Mouse (Mus musculus): ENCODE data around the gene Morc2a. TPM values are rescaled to one million over a fixed set of nuclear protein-coding genes. Genes with fewer than 3 reads are reported as not detected.

Morc2a gene
- polyA plus RNA-seq, 1 experiment from 2014 or later: 35.7 TPM

DNA sequence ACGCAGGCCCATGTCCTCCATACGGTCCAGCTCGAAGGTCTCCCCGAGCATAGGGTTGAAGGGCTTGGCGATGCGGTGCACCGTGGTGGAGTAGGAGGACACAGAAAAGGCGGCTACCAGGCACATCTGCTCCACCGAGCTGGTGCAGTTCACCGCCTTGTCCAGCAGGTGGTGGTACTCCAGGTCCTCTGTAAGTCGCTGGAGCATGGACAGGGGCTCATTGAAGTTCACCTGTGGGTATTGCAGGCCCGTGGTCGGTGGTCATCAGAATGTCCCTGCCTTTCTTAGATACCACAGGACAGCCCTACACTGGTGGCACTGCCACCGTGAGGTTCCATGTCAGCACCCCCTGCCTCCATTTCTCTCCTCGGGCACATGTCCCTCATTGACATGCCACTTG lies 65.5 kb downstream of the Morc2a start:
- ATAC-seq (ENCODE audit: insufficient number of reproducible peaks, insufficient read depth, low FRiP score, low TSS enrichment, low read depth): no peak; the same call in 1 of the 2 replicates
- Histone ChIP-seq H3K4me1 (peaks cover 7% of the 10 kb centered on the region; the same call in 1 of the 2 replicates), H3K4me2 (no peak overlapping the region), H3K27me3 (no peaks in the 10 kb centered on the region), H3K9me3 (no peaks in the 10 kb centered on the region), H3K9ac (0 out of 2 replicates have a peak overlapping the region, but pooled peaks have one; percentile 32), H3K27ac (no peak overlapping the region), H3K4me3 (no peak overlapping the region), H3K36me3 (no peaks in the 10 kb centered on the region)
- 42% methylated on average over 15 of the region's 15 CpGs for WGBS

DNA sequence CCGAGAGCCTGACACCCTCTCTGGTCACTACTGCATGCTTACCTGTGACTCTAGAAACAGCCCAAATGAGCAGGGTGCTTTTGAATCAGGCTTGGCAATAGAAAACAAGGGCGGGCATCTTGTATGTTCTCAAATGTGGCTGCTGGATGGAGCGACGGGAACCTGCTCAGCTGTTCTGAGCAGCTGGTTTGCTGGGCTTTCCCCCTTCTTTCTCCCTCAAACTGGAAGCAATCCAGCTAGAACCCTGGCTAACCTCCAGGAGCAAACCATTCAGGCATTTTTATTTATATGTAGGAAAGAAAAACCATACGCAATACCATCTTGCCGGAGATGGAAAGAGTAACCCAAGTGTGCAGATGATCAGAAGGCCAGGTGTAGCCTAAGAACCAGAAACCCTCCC lies 67.7 kb downstream of the Morc2a start:
- Histone ChIP-seq H3K4me2 (no peak overlapping the region), H3K4me3 (no peak overlapping the region), H3K9me3 (no peaks in the 10 kb centered on the region), H3K27ac (no peak overlapping the region), H3K27me3 (no peaks in the 10 kb centered on the region), H3K4me1 (peaks cover 7% of the 10 kb centered on the region; the same call in 1 of the 2 replicates), H3K36me3 (no peaks in the 10 kb centered on the region), H3K9ac (no peak overlapping the region)
- WGBS: 74% methylated on average over 6 of the region's 6 CpGs
- no peak for ATAC-seq (ENCODE audit: insufficient number of reproducible peaks, insufficient read depth, low FRiP score, low TSS enrichment, low read depth)

DNA sequence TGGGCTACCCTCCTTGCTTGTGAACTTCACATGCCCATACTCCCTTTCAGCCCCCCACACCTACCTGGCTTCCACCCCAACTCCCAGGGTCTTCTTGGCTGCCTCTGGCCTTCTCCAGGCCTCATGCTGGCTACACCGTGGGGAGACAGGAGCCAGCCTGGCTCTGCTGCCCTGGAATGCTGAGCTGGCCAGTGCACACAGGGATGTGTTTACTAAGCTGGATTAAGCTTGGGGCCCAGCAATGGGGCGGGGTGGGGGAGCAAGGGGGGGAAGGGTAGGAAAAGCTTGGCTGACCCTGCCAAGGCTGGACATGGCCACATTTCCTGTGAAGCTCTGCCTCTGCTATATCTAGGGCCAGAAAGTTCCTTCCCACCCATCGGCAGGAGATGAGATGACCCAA lies 73.0 kb downstream of the Morc2a start:
- Histone ChIP-seq H3K4me3 (no peak overlapping the region), H3K36me3 (no peaks in the 10 kb centered on the region), H3K27me3 (no peaks in the 10 kb centered on the region), H3K4me2 (no peak overlapping the region), H3K9ac (no peak overlapping the region), H3K4me1 (no peaks in the 10 kb centered on the region), H3K27ac (no peak overlapping the region), H3K9me3 (no peaks in the 10 kb centered on the region)
- ATAC-seq (ENCODE audit: insufficient number of reproducible peaks, insufficient read depth, low FRiP score, low TSS enrichment, low read depth): no peak
- WGBS: 43% methylated on average over 3 of the region's 3 CpGs

DNA sequence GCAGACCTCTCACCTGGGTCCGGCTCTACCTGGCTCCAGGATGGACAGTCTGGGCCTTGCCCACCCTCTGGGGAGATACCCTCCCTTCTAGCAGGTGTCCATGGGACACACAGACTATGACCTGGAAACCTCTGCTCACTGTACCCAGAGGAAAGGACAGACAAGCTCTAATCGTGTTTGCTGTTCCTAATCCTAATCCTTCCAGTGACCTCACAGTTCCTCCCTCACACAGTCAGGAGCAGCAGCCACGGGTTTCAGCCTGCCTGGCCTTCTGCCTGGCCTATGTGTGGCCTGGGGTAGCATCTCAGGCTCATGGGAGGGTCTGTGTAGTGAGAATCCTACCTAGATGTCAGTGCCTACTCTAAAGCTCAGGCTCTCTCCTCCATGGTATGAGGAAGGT lies 73.9 kb downstream of the Morc2a start:
- WGBS: 54% methylated on average over 3 of the region's 3 CpGs
- H3K27me3 ChIP-seq: no peaks in the 10 kb centered on the region
- no peaks in the 10 kb centered on the region for H3K9me3 ChIP-seq
- no peak overlapping the region for H3K4me3 ChIP-seq
- no peak overlapping the region for H3K27ac ChIP-seq
- no peak overlapping the region for H3K9ac ChIP-seq
- no peak for ATAC-seq (ENCODE audit: insufficient number of reproducible peaks, insufficient read depth, low FRiP score, low TSS enrichment, low read depth)
- H3K36me3 ChIP-seq: no peaks in the 10 kb centered on the region
- H3K4me1 ChIP-seq: no peaks in the 10 kb centered on the region
- no peak overlapping the region for H3K4me2 ChIP-seq

DNA sequence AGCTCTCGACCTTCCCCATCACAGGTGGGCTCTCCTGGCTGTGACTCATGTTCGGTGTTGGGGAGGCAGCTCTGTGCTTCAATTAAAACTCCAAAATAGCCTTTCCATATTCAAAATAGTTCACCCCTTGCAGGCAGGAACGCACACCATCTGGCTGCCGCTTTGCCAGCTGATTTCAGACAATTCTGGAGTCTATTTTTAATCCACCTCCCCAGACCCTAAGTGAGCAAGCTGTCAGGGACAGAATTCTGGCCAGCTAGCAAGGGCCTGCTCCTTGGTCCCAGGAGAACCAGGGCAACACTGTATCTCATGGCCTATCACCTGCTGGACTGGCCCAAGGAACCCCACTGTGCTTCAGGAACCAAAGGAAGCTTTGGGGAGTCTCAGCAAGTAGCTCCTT lies 74.9 kb downstream of the Morc2a start:
- H3K4me2 ChIP-seq: no peak overlapping the region
- no peaks in the 10 kb centered on the region for H3K4me1 ChIP-seq
- H3K9ac ChIP-seq: no peak overlapping the region
- no peaks in the 10 kb centered on the region for H3K27me3 ChIP-seq
- ATAC-seq (ENCODE audit: insufficient number of reproducible peaks, insufficient read depth, low FRiP score, low TSS enrichment, low read depth): no peak
- WGBS: 68% methylated on average over 4 of the region's 4 CpGs
- H3K27ac ChIP-seq: no peak overlapping the region
- no peaks in the 10 kb centered on the region for H3K36me3 ChIP-seq
- H3K4me3 ChIP-seq: no peak overlapping the region
- no peaks in the 10 kb centered on the region for H3K9me3 ChIP-seq

DNA sequence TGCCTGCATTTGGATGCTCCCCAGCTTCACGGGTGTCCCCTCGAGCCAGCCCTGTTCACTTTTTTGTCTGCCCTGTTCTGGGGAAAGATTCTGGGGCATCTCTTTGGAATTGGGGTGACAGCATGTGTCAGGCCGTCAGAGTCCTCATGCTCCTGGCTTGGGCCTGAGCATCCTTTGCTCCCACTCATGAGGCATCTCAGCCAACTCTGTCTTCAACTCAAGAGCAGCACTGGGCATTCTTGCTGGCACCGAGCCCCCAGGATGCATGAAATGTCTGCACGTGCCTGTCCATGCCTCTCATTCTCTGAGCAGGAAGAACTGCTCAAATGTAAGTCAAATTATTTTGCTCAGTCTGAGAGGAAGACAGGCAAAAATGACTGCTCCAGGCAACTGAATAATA lies 75.7 kb downstream of the Morc2a start:
- H3K4me1 ChIP-seq: no peaks in the 10 kb centered on the region
- H3K27ac ChIP-seq: no peak overlapping the region
- no peaks in the 10 kb centered on the region for H3K36me3 ChIP-seq
- 62% methylated on average over 5 of the region's 5 CpGs for WGBS
- ATAC-seq (ENCODE audit: insufficient number of reproducible peaks, insufficient read depth, low FRiP score, low TSS enrichment, low read depth): no peak
- H3K9me3 ChIP-seq: no peaks in the 10 kb centered on the region
- H3K4me2 ChIP-seq: no peak overlapping the region
- H3K4me3 ChIP-seq: no peak overlapping the region
- no peak overlapping the region for H3K9ac ChIP-seq
- no peaks in the 10 kb centered on the region for H3K27me3 ChIP-seq

DNA sequence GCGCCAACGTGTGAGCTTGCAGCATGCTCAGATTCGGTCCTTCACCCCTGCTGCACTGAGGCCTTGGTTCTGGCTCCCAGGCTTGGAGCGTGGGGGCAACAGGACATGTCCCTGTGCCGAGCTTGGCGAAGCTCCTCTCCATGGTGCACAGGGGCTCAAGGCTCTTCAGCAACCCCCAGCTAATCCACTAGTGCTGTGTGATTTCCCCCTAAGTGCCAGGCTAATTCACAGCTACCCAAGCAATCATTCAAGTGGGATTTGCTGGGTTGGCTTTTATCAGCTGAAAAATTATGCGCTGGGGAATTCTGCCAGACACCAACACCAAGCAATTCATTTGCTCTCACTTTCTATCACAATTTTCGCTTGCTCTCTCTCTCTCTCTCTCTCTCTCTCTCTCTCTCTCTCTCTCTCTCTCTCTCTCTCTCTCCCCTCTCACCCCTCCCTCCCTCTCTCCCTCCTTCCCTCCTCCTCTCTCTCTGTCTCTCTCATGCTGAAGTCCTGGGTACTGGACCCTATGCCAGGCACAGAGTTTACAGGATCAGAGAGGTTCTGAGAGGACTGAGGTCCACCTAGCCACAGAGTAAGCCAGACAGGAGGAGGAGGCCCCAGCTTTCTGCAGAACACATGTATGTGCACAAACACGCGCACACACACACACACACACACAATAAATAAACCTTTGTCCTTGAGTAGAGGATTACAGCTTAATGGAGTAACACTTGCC lies 76.5 kb downstream of the Morc2a start:
- H3K9ac ChIP-seq: no peak overlapping the region
- no peak overlapping the region for H3K4me3 ChIP-seq

DNA sequence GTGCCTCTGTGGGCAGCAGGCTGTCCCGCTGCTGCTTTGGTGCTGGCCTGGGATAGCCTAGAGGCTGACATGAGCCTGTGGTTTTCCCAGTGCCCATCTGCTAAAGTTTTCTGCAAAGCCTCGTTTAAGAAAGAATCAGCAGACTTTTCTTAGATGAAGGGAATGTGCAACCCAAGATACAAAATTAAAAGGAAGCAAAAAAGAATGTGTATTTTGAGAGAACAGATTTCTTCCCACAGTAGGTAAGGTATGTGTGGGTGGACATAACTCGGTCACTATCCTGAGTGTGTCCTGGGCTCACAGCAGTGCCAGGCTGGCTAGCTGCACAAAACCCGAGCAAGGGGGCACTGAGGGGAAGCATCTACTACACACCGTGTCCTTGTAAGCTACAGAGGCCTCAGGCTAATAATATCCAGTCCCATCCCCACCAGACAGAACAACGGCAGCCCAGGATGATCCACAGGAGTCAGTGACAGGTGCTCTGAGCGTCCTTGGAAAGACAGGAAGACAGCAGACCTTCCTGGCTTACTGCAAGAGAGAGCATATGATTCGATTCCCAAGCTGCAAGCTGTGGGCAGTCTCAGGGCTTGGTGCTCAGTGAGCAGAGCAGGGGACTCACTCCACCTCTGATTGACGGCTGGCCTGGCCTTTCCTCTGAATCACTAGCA lies 78.6 kb downstream of the Morc2a start:
- 61% methylated on average over 9 of the region's 9 CpGs for WGBS
- H3K4me1 ChIP-seq: no peaks in the 10 kb centered on the region
- H3K4me3 ChIP-seq: no peak overlapping the region
- no peaks in the 10 kb centered on the region for H3K9me3 ChIP-seq
- no peaks in the 10 kb centered on the region for H3K27me3 ChIP-seq
- no peaks in the 10 kb centered on the region for H3K36me3 ChIP-seq
- H3K27ac ChIP-seq: no peak overlapping the region
- no peak overlapping the region for H3K4me2 ChIP-seq
- no peak for ATAC-seq (ENCODE audit: insufficient number of reproducible peaks, insufficient read depth, low FRiP score, low TSS enrichment, low read depth)
- H3K9ac ChIP-seq: no peak overlapping the region

More for the DNA sequence above, 76.5 kb downstream of the Morc2a start:
- Histone ChIP-seq H3K36me3 (no peaks in the 10 kb centered on the region), H3K4me2 (no peak overlapping the region), H3K27me3 (no peaks in the 10 kb centered on the region), H3K9me3 (no peaks in the 10 kb centered on the region), H3K27ac (no peak overlapping the region), H3K4me1 (no peaks in the 10 kb centered on the region)
- no peak for ATAC-seq (ENCODE audit: insufficient number of reproducible peaks, insufficient read depth, low FRiP score, low TSS enrichment, low read depth)
- WGBS: 60% methylated on average over 10 of the region's 10 CpGs

DNA sequence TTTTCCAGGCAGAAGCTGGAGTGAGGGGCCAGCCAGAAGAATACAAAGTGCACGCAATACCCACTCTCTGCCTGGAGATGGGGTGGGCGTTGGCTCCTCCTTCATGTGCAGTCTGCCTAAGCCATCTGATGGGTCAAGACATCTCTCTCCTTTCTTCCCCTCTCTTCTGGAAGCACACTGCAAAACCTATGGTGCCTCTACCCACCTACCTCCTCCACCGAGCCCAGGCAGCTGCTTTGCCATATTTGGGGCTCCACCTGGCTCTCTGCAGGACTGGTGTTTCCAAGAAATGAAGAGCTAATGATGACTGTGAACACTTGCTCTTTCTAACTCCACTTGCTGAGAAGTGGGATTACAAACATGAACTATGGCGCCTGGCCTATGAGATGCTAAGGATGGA lies 82.5 kb downstream of the Morc2a start:
- Histone ChIP-seq H3K4me3 (no peak overlapping the region), H3K27ac (no peak overlapping the region), H3K4me1 (no peaks in the 10 kb centered on the region), H3K4me2 (no peak overlapping the region), H3K36me3 (no peaks in the 10 kb centered on the region), H3K27me3 (no peaks in the 10 kb centered on the region), H3K9ac (no peak overlapping the region), H3K9me3 (no peaks in the 10 kb centered on the region)
- no peak for ATAC-seq (ENCODE audit: insufficient number of reproducible peaks, insufficient read depth, low FRiP score, low TSS enrichment, low read depth)
- 81% methylated on average over 4 of the region's 4 CpGs for WGBS

DNA sequence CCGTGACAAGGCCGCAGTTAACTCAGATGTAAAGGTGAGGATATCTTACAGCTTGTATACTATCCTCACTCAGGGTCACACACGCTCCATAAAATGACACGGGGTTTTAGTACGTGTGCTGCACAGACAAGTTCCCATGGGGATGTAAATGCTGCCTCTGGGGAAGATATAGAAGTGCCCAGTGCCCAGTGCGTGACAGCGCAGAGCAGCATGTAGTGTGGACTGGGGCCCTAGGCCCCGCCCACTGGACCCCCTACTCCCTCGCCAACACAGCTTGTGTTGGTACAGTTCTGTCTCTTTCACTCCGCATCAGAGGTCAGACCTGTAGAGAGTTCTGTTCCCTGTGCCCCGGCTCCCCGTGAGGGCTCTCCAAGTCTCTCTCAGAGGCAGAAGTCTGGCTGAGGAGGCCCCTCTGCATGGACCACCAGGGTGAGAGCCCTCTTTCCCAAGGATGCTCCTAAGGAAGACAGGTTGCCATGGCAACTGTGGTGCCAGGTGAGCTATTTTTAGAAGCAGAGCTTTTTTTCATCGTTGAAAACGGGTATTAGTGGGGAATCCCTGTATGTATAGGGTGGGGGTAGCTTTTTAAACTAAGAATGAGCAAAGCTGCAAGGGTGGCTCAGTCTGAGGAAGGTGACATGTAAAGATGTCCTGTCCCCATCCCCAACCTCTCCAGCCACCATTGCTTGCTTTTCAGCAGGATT lies 85.1 kb downstream of the Morc2a start:
- WGBS: 73% methylated on average over 14 of the region's 14 CpGs
- Histone ChIP-seq H3K27me3 (no peaks in the 10 kb centered on the region), H3K4me2 (no peak overlapping the region), H3K4me3 (no peak overlapping the region), H3K9me3 (no peaks in the 10 kb centered on the region), H3K36me3 (no peaks in the 10 kb centered on the region), H3K4me1 (no peaks in the 10 kb centered on the region), H3K27ac (no peak overlapping the region), H3K9ac (no peak overlapping the region)
- ATAC-seq (ENCODE audit: insufficient number of reproducible peaks, insufficient read depth, low FRiP score, low TSS enrichment, low read depth): no peak

DNA sequence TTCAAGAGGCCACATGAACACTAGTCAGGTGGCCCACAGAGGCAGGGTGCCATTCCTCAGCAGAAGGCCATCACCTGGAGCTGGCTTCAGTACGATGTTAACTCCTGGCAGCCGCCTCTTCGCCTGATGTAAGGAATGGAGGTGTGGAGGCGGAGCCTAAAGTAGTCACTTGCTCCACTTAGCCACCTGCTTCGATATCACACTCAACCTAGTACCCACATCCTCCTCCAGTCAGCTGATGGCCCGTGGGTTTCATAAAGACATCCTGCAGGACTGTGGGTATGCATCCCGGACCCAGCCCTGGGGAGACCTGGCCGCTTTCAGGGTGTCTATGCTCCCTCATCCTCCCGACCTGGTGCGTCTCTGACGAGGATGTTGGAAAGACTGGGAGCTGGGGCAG lies 86.7 kb downstream of the Morc2a start:
- no peak overlapping the region for H3K9ac ChIP-seq
- no peak for ATAC-seq (ENCODE audit: insufficient number of reproducible peaks, insufficient read depth, low FRiP score, low TSS enrichment, low read depth)

DNA sequence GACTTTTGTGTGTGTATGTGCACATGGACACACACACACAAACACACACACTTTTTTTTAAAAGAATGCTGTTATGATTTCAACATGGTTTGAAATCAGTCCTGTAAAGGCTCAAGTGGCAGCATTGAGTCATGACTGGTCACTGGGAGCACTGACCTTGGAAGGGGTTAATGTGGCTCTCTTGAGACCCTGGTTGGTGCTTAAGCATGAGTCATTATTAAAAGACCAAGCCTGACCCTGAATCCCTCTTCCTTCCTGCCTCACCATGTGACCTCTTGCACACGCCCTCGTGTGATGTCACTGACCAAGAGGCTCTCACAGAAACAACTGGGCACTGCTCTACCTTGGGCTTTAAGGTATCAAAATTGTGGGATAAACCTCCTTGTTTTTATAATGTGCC lies 89.8 kb downstream of the Morc2a start:
- H3K27ac ChIP-seq: no peak overlapping the region
- 69% methylated on average over 2 of the region's 2 CpGs for WGBS

More for the DNA sequence above, 86.7 kb downstream of the Morc2a start:
- H3K4me2 ChIP-seq: no peak overlapping the region
- no peaks in the 10 kb centered on the region for H3K9me3 ChIP-seq
- no peaks in the 10 kb centered on the region for H3K36me3 ChIP-seq
- no peaks in the 10 kb centered on the region for H3K4me1 ChIP-seq
- no peak overlapping the region for H3K4me3 ChIP-seq
- WGBS: 78% methylated on average over 11 of the region's 11 CpGs
- no peak overlapping the region for H3K27ac ChIP-seq
- no peaks in the 10 kb centered on the region for H3K27me3 ChIP-seq

More for the DNA sequence above, 89.8 kb downstream of the Morc2a start:
- no peak for ATAC-seq (ENCODE audit: insufficient number of reproducible peaks, insufficient read depth, low FRiP score, low TSS enrichment, low read depth)
- H3K36me3 ChIP-seq: no peaks in the 10 kb centered on the region
- H3K9ac ChIP-seq: no peak overlapping the region
- no peak overlapping the region for H3K4me3 ChIP-seq
- no peak overlapping the region for H3K4me2 ChIP-seq
- H3K9me3 ChIP-seq: no peaks in the 10 kb centered on the region
- H3K27me3 ChIP-seq: no peaks in the 10 kb centered on the region; the same call in 1 of the 2 replicates
- no peaks in the 10 kb centered on the region for H3K4me1 ChIP-seq

All from embryonic facial prominence, embryonic 13.5 days (tissue).